Comparison of ENCODE assay signal across 26 mouse cellular contexts in genomic region chr2:131400846-131401245, GRCm38 (mm10). TPM values are rescaled to one million over a fixed set of nuclear protein-coding genes. Genes with fewer than 3 reads are reported as not detected.
DNase-seq lines count a peak whose midpoint lies in the region; ATAC-seq and TF ChIP-seq lines count a peak whose summit lies in the region.
"Had no signal": no experiment of that assay in that cellular context is flagged by ENCODE, and none has a peak within 500 bp of the region (broad histone marks: within the 10 kb centered on the region; RNA-seq: fewer than 3 reads in every experiment).

No protein-coding gene starts in this region.

- no peak for TF ChIP-seq POLR2A in heart, adult 2 months (IDR thresholded peaks at IDR 0.05; ENCODE audit: insufficient read depth, low read depth, low read length)
- TF ChIP-seq POLR2A in limb, embryonic 14.5 days (IDR thresholded peaks at IDR 0.05; ENCODE audit: borderline replicate concordance, extremely low read depth, insufficient read depth, insufficient read length), result no peak

- no peak overlapping the region for H3K4me3 ChIP-seq in heart, adult 2 months
- H3K4me3 ChIP-seq in heart, embryonic 12.5 days, result no peak overlapping the region
- no peak overlapping the region for H3K4me3 ChIP-seq in brown adipose tissue, adult 24 weeks (ENCODE audit: insufficient read depth, low read depth, low read length)
- H3K4me3 ChIP-seq in embryonic facial prominence, embryonic 14.5 days (ENCODE audit: low read depth, low read length), result no peak overlapping the region
- H3K4me3 ChIP-seq in limb, embryonic 14.5 days (replicated peaks; ENCODE audit: low read length), result no peak overlapping the region
- no peak overlapping the region for H3K4me3 ChIP-seq in forebrain, embryonic 15.5 days
- H3K4me3 ChIP-seq: hindbrain, embryonic 13.5 days; liver, embryonic 12.5 days; midbrain, embryonic 13.5 days; neural tube, embryonic 13.5 days had no signal

- no peaks in the 10 kb centered on the region for H3K36me3 ChIP-seq in heart, adult 2 months (ENCODE audit: control insufficient read depth, insufficient read depth, low read length)
- no peaks in the 10 kb centered on the region for H3K36me3 ChIP-seq in heart, embryonic 12.5 days
- H3K36me3 ChIP-seq in embryonic facial prominence, embryonic 14.5 days (ENCODE audit: control insufficient read depth, insufficient read depth, low read length), result no peaks in the 10 kb centered on the region
- H3K36me3 ChIP-seq in limb, embryonic 14.5 days (ENCODE audit: control insufficient read depth, insufficient read depth, low read length), result no peaks in the 10 kb centered on the region
- H3K36me3 ChIP-seq in forebrain, embryonic 15.5 days, result no peaks in the 10 kb centered on the region
- H3K36me3 ChIP-seq: hindbrain, embryonic 13.5 days; liver, embryonic 12.5 days; midbrain, embryonic 13.5 days; neural tube, embryonic 13.5 days had no signal

- H3K9me3 ChIP-seq in heart, embryonic 12.5 days (replicated peaks), result no peaks in the 10 kb centered on the region
- H3K9me3 ChIP-seq in embryonic facial prominence, embryonic 14.5 days (ENCODE audit: control insufficient read depth, low read length), result no peaks in the 10 kb centered on the region
- no peaks in the 10 kb centered on the region for H3K9me3 ChIP-seq in limb, embryonic 14.5 days (ENCODE audit: control insufficient read depth, low read length)
- H3K9me3 ChIP-seq in forebrain, embryonic 15.5 days, result no peaks in the 10 kb centered on the region
- H3K9me3 ChIP-seq: hindbrain, embryonic 13.5 days; liver, embryonic 12.5 days; midbrain, embryonic 13.5 days; neural tube, embryonic 13.5 days had no signal

- no peak for ATAC-seq in heart, embryonic 12.5 days (ENCODE audit: insufficient number of reproducible peaks, low FRiP score)
- no peak for ATAC-seq in embryonic facial prominence, embryonic 14.5 days (ENCODE audit: low read depth)
- ATAC-seq in limb, embryonic 14.5 days (ENCODE audit: low FRiP score, low read depth), result no peak
- no peak for ATAC-seq in forebrain, embryonic 15.5 days (replicated peaks)
- ATAC-seq: forebrain, embryonic 14.5 days; liver, embryonic 12.5 days; liver, postnatal 0 days; lung, postnatal 0 days; midbrain, embryonic 13.5 days had no signal

- no peak overlapping the region for H3K4me2 ChIP-seq in heart, embryonic 12.5 days
- no peak overlapping the region for H3K4me2 ChIP-seq in embryonic facial prominence, embryonic 14.5 days (ENCODE audit: low read depth, low read length)
- H3K4me2 ChIP-seq in limb, embryonic 14.5 days (replicated peaks; ENCODE audit: low read depth, low read length, severe bottlenecking), result no peak overlapping the region
- H3K4me2 ChIP-seq in forebrain, embryonic 15.5 days (replicated peaks), result no peak overlapping the region
- H3K4me2 ChIP-seq: hindbrain, embryonic 13.5 days; liver, embryonic 12.5 days; midbrain, embryonic 13.5 days; neural tube, embryonic 13.5 days had no signal

- no peak overlapping the region for H3K9ac ChIP-seq in heart, adult 2 months (ENCODE audit: low read depth, low read length)
- H3K9ac ChIP-seq in heart, embryonic 12.5 days, result no peak overlapping the region
- H3K9ac ChIP-seq in embryonic facial prominence, embryonic 14.5 days (ENCODE audit: low read depth, low read length), result no peak overlapping the region
- H3K9ac ChIP-seq in limb, embryonic 14.5 days (ENCODE audit: low read depth, low read length, severe bottlenecking), result no peak overlapping the region
- H3K9ac ChIP-seq in forebrain, embryonic 15.5 days (replicated peaks), result no peak overlapping the region
- H3K9ac ChIP-seq: hindbrain, embryonic 13.5 days; liver, embryonic 12.5 days; liver, postnatal 0 days; midbrain, embryonic 13.5 days; neural tube, embryonic 13.5 days had no signal

- WGBS in heart, adult 2 months, result 39% methylated on average over 2 of the region's 2 CpGs
- 82% methylated on average over 2 of the region's 2 CpGs for WGBS in heart, embryonic 12.5 days
- 85% methylated on average over 2 of the region's 2 CpGs for WGBS in embryonic facial prominence, embryonic 14.5 days
- 90% methylated on average over 2 of the region's 2 CpGs for WGBS in limb, embryonic 14.5 days
- 92% methylated on average over 2 of the region's 2 CpGs for WGBS in forebrain, embryonic 15.5 days

- no peaks in the 10 kb centered on the region for H3K27me3 ChIP-seq in heart, adult 2 months (ENCODE audit: control insufficient read depth, insufficient read depth, low read length)
- peaks cover 7% of the 10 kb centered on the region; the same call in 1 of the 2 replicates for H3K27me3 ChIP-seq in heart, embryonic 12.5 days (replicated peaks)
- no peaks in the 10 kb centered on the region for H3K27me3 ChIP-seq in embryonic facial prominence, embryonic 14.5 days (replicated peaks; ENCODE audit: control insufficient read depth, insufficient read depth, low read length)
- H3K27me3 ChIP-seq in limb, embryonic 14.5 days (ENCODE audit: control insufficient read depth, insufficient read depth, low read length), result no peaks in the 10 kb centered on the region
- H3K27me3 ChIP-seq in forebrain, embryonic 15.5 days, result no peaks in the 10 kb centered on the region
- H3K27me3 ChIP-seq: hindbrain, embryonic 13.5 days; liver, embryonic 12.5 days; midbrain, embryonic 13.5 days; neural tube, embryonic 13.5 days had no signal

- intact Hi-C loops in heart, adult 2 months (cut with DNase I), result loop anchor here (2.0 to 5.0 kb wide), 2 partner anchors 44 to 139 kb away; partner anchors contain the start of gene Pank2

- no peaks in the 10 kb centered on the region for H3K79me2 ChIP-seq in heart, adult 2 months (replicated peaks; ENCODE audit: control insufficient read depth, insufficient read depth, low read length)

- 0 out of 2 replicates have a peak, but pooled peaks have one; percentile 22 for TF ChIP-seq EP300 in heart, adult 2 months (IDR thresholded peaks at IDR 0.05; ENCODE audit: insufficient read depth, low read depth, low read length)

- H3K4me1 ChIP-seq in heart, adult 2 months (ENCODE audit: control insufficient read depth, insufficient read depth, low read length), result peaks cover 21% of the 10 kb centered on the region
- peaks cover 12% of the 10 kb centered on the region for H3K4me1 ChIP-seq in heart, embryonic 12.5 days (replicated peaks)
- peaks cover 23% of the 10 kb centered on the region for H3K4me1 ChIP-seq in brown adipose tissue, adult 24 weeks (ENCODE audit: control insufficient read depth, insufficient read depth, insufficient read length, low read length)
- peaks cover 19% of the 10 kb centered on the region for H3K4me1 ChIP-seq in embryonic facial prominence, embryonic 14.5 days (ENCODE audit: control insufficient read depth, insufficient read depth, low read length)
- peaks cover 19% of the 10 kb centered on the region for H3K4me1 ChIP-seq in limb, embryonic 14.5 days (ENCODE audit: control insufficient read depth, insufficient read depth, low read length)
- no peaks in the 10 kb centered on the region for H3K4me1 ChIP-seq in forebrain, embryonic 15.5 days
- H3K4me1 ChIP-seq: hindbrain, embryonic 13.5 days; midbrain, embryonic 13.5 days; neural tube, embryonic 13.5 days had no signal

- no peak for TF ChIP-seq CTCF in heart, adult 2 months (IDR thresholded peaks at IDR 0.05)

- H3K27ac ChIP-seq in heart, adult 2 months, result peak overlapping the region; percentile 69
- no peak overlapping the region for H3K27ac ChIP-seq in heart, embryonic 12.5 days (ENCODE audit: poor library complexity, severe bottlenecking)
- peak overlapping the region; percentile 98 for H3K27ac ChIP-seq in brown adipose tissue, adult 24 weeks (replicated peaks; ENCODE audit: low read depth, low read length)
- H3K27ac ChIP-seq in embryonic facial prominence, embryonic 14.5 days (replicated peaks; ENCODE audit: low read depth, low read length), result peak overlapping the region; percentile 82; the same call in 1 of the 2 replicates
- H3K27ac ChIP-seq in limb, embryonic 14.5 days (replicated peaks; ENCODE audit: low read depth, low read length), result peak overlapping the region; percentile 89; the same call in 1 of the 2 replicates
- no peak overlapping the region for H3K27ac ChIP-seq in forebrain, embryonic 15.5 days (replicated peaks)
- H3K27ac ChIP-seq: hindbrain, embryonic 13.5 days; kidney, postnatal 0 days; liver, embryonic 12.5 days; macrophage; midbrain, embryonic 13.5 days; neural tube, embryonic 13.5 days had no signal

- no peak for DNase-seq in heart, adult 2 months
- DNase-seq in embryonic facial prominence, embryonic 14.5 days (ENCODE audit: low spot score), result no peak
- no peak for DNase-seq in limb, embryonic 14.5 days (ENCODE audit: low spot score)
- no peak for DNase-seq in right cerebral cortex, postnatal 25 days
- DNase-seq: adrenal gland, postnatal 36 days; cerebellum, adult 2 months; cerebellum, postnatal 14 days; heart, postnatal 36 days; kidney, adult 8-10 months; kidney, postnatal 4 days; left cerebral cortex, postnatal 4 days; liver, postnatal 0 days; spleen, adult 18-20 months; thymus, adult 2 months; thymus, postnatal 36 days had no signal

RNA-seq across cellular contexts. Expression of gene Rnf24, which starts 48.2 kb away (rescaled TPM):
- 1 to 10 TPM; 2.9 to 3.9 TPM for total RNA-seq in heart, adult 2 months (2021)
- 2.7 and 3.5 TPM in 2 replicates for polyA plus RNA-seq in heart, adult 2 months (2012; rRNA removed)
- polyA plus RNA-seq in heart, embryonic 12.5 days (2016; fragmentation: Nextera tagmentation; extraction: Ambion mirVana), result 2.6 and 2.8 TPM in 2 replicates
- 8.5 and 13.8 TPM in 2 replicates for polyA plus RNA-seq in brown adipose tissue, adult 24 weeks (2012; ENCODE audit: insufficient read depth, insufficient read length, missing spikeins)
- 6.2 and 6.9 TPM in 2 replicates for polyA plus RNA-seq in embryonic facial prominence, embryonic 14.5 days (2014; fragmentation: Nextera tagmentation; extraction: Ambion mirVana)
- 14.6 and 18.0 TPM in 2 replicates for polyA plus RNA-seq in limb, embryonic 14.5 days (2012; rRNA removed)
- 7.7 and 7.9 TPM in 2 replicates for polyA plus RNA-seq in limb, embryonic 14.5 days (2014; fragmentation: Nextera tagmentation; extraction: Ambion mirVana)
- polyA plus RNA-seq in forebrain, embryonic 15.5 days (2015; fragmentation: Nextera tagmentation; extraction: Ambion mirVana), result 20.5 and 20.6 TPM in 2 replicates

Comparison
In these comparisons a context has a peak if more than half of its experiments do, and no peak if none do; other contexts are left out.
1. H3K27ac ChIP-seq: peak in heart, adult 2 months (single experiment), brown adipose tissue, adult 24 weeks (single experiment), embryonic facial prominence, embryonic 14.5 days (single experiment) and limb, embryonic 14.5 days (single experiment); none in heart, embryonic 12.5 days (single experiment) and forebrain, embryonic 15.5 days (single experiment).